ENCODE assay signal across 9 mouse cellular contexts in genomic region chr17:57214676-57215387, GRCm38 (mm10). TPM values are rescaled to one million over a fixed set of nuclear protein-coding genes. Genes with fewer than 3 reads are reported as not detected.
DNase-seq lines count a peak whose midpoint lies in the region; ATAC-seq and TF ChIP-seq lines count a peak whose summit lies in the region.
"Had no signal": no experiment of that assay in that cellular context is flagged by ENCODE, and none has a peak within 500 bp of the region (broad histone marks: within the 10 kb centered on the region; RNA-seq: fewer than 3 reads in every experiment).

No protein-coding gene starts in this region.

- no peaks in the 10 kb centered on the region for H3K27me3 ChIP-seq in embryonic facial prominence, embryonic 11.5 days (ENCODE audit: control insufficient read depth, insufficient read depth, low read length)
- H3K27me3 ChIP-seq in embryonic facial prominence, embryonic 10.5 days (replicated peaks; ENCODE audit: low read depth, poor library complexity, severe bottlenecking): no peaks in the 10 kb centered on the region; the same call in 1 of the 2 replicates
- H3K27me3 ChIP-seq in CH12.LX (replicated peaks): peaks cover 4% of the 10 kb centered on the region
- no peaks in the 10 kb centered on the region for H3K27me3 ChIP-seq in forebrain, embryonic 16.5 days (replicated peaks; ENCODE audit: control insufficient read depth, insufficient read depth, low read length)
- no peaks in the 10 kb centered on the region for H3K27me3 ChIP-seq in midbrain, embryonic 13.5 days

- no peaks in the 10 kb centered on the region for H3K79me2 ChIP-seq in CH12.LX (replicated peaks; ENCODE audit: control insufficient read depth, extremely low read depth, insufficient read depth, poor library complexity, severe bottlenecking)

- no peaks in the 10 kb centered on the region for H3K9me3 ChIP-seq in embryonic facial prominence, embryonic 11.5 days (replicated peaks; ENCODE audit: control insufficient read depth, low read length)
- H3K9me3 ChIP-seq in embryonic facial prominence, embryonic 10.5 days: no peaks in the 10 kb centered on the region
- no peaks in the 10 kb centered on the region for H3K9me3 ChIP-seq in CH12.LX (replicated peaks; ENCODE audit: low read length)
- no peaks in the 10 kb centered on the region for H3K9me3 ChIP-seq in forebrain, embryonic 16.5 days (ENCODE audit: control insufficient read depth, low read length)
- H3K9me3 ChIP-seq in midbrain, embryonic 13.5 days: no peaks in the 10 kb centered on the region
- H3K9me3 ChIP-seq: embryonic facial prominence, embryonic 12.5 days had no signal

- H3K4me2 ChIP-seq in embryonic facial prominence, embryonic 11.5 days (ENCODE audit: low read depth, low read length): no peak overlapping the region
- H3K4me2 ChIP-seq in CH12.LX (ENCODE audit: insufficient read depth, low read depth, poor library complexity, severe bottlenecking): peak overlapping the region; percentile 63
- H3K4me2 ChIP-seq in forebrain, embryonic 16.5 days (ENCODE audit: low read length): 0 out of 2 replicates have a peak overlapping the region, but pooled peaks have one; percentile 16
- H3K4me2 ChIP-seq in midbrain, embryonic 13.5 days (replicated peaks): peak overlapping the region; percentile 30
- H3K4me2 ChIP-seq: embryonic facial prominence, embryonic 12.5 days had no signal

- ATAC-seq in embryonic facial prominence, embryonic 11.5 days (replicated peaks; ENCODE audit: insufficient number of reproducible peaks, low FRiP score, low TSS enrichment, low read depth): 0 out of 2 replicates have a peak, but pooled peaks have one; percentile 7
- peak; percentile 81 for ATAC-seq in forebrain, embryonic 16.5 days
- ATAC-seq in midbrain, embryonic 13.5 days: peak; percentile 85

- TF ChIP-seq POLR2A in CH12.LX (IDR thresholded peaks at IDR 0.05; ENCODE audit: low read depth, low read length): 0 out of 2 replicates have a peak, but pooled peaks have one; percentile 25

- no peaks in the 10 kb centered on the region for H3K36me3 ChIP-seq in embryonic facial prominence, embryonic 11.5 days (replicated peaks; ENCODE audit: control insufficient read depth, insufficient read depth, low read depth, low read length)
- H3K36me3 ChIP-seq in embryonic facial prominence, embryonic 10.5 days (replicated peaks): no peaks in the 10 kb centered on the region
- H3K36me3 ChIP-seq in CH12.LX (replicated peaks in 1 of 2; ENCODE audit: control insufficient read depth in 1 of 2, insufficient read depth in 1 of 2, low read length in 1 of 2): no peaks in the 10 kb centered on the region
- H3K36me3 ChIP-seq in forebrain, embryonic 16.5 days (ENCODE audit: control insufficient read depth, insufficient read depth): no peaks in the 10 kb centered on the region
- no peaks in the 10 kb centered on the region for H3K36me3 ChIP-seq in midbrain, embryonic 13.5 days
- H3K36me3 ChIP-seq: embryonic facial prominence, embryonic 12.5 days had no signal

- no peaks in the 10 kb centered on the region for H3K4me1 ChIP-seq in embryonic facial prominence, embryonic 11.5 days (ENCODE audit: control insufficient read depth, insufficient read depth, low read length)
- H3K4me1 ChIP-seq in embryonic facial prominence, embryonic 10.5 days: no peaks in the 10 kb centered on the region
- peaks cover 8 to 10% of the 10 kb centered on the region in 2 experiments; a peak in 3 of 4 replicates for H3K4me1 ChIP-seq in CH12.LX (ENCODE audit: control insufficient read depth in 1 of 2, insufficient read depth in 2 of 2)
- H3K4me1 ChIP-seq in forebrain, embryonic 16.5 days (replicated peaks; ENCODE audit: control insufficient read depth, insufficient read depth, low read length): no peaks in the 10 kb centered on the region
- no peaks in the 10 kb centered on the region; the same call in 1 of the 2 replicates for H3K4me1 ChIP-seq in midbrain, embryonic 13.5 days (replicated peaks)
- H3K4me1 ChIP-seq: embryonic facial prominence, embryonic 12.5 days had no signal

- DNase-seq in embryonic facial prominence, embryonic 11.5 days (ENCODE audit: low spot score): peak; percentile 17
- DNase-seq in embryonic facial prominence, embryonic 10.5 days (ENCODE audit: low spot score): no peak
- DNase-seq in CH12.LX (ENCODE audit: extremely low read depth): peak; percentile 73
- no peak for DNase-seq in layer of hippocampus, postnatal 10 days (ENCODE audit: low spot score in 2 of 2)
- DNase-seq in urinary bladder, adult 18-20 months (ENCODE audit: low spot score in 2 of 2): no peak
- no peak for DNase-seq in heart, postnatal 4 days

- TF ChIP-seq EP300 in CH12.LX (IDR thresholded peaks at IDR 0.05; ENCODE audit: low read length): no peak

- 48% methylated on average over 13 of the region's 13 CpGs for WGBS in embryonic facial prominence, embryonic 11.5 days
- 47% methylated on average over 13 of the region's 13 CpGs for WGBS in embryonic facial prominence, embryonic 10.5 days
- WGBS in forebrain, embryonic 16.5 days: 51% methylated on average over 13 of the region's 13 CpGs
- WGBS in midbrain, embryonic 13.5 days: 50% methylated on average over 13 of the region's 13 CpGs

- no peak overlapping the region for H3K27ac ChIP-seq in embryonic facial prominence, embryonic 11.5 days (replicated peaks; ENCODE audit: low read depth, low read length)
- H3K27ac ChIP-seq in embryonic facial prominence, embryonic 10.5 days (replicated peaks): no peak overlapping the region
- H3K27ac ChIP-seq in CH12.LX (ENCODE audit: insufficient read depth, low read depth): no peak overlapping the region
- no peak overlapping the region for H3K27ac ChIP-seq in forebrain, embryonic 16.5 days (ENCODE audit: low read length)
- no peak overlapping the region for H3K27ac ChIP-seq in midbrain, embryonic 13.5 days
- H3K27ac ChIP-seq: embryonic facial prominence, embryonic 12.5 days had no signal

- dilution Hi-C loops in CH12.LX (cut with MboI; ENCODE audit: extremely low pct_ligation_motif_present, extremely low pct_unique_long_range_greater_than_20kb, low sequenced_read_pairs): no loop called here

- no peak for TF ChIP-seq CTCF in CH12.LX (conservative IDR thresholded peaks at IDR 0.05 in 1 of 2, IDR thresholded peaks at IDR 0.05 in 1 of 2; ENCODE audit: low read depth in 2 of 2, low read length in 2 of 2)

- H3K9ac ChIP-seq in embryonic facial prominence, embryonic 11.5 days (replicated peaks; ENCODE audit: low read length): no peak overlapping the region
- H3K9ac ChIP-seq in CH12.LX (ENCODE audit: insufficient read depth, low read depth): 0 out of 2 replicates have a peak overlapping the region, but pooled peaks have one; percentile 44
- H3K9ac ChIP-seq in forebrain, embryonic 16.5 days (replicated peaks; ENCODE audit: low read depth, low read length): no peak overlapping the region; the same call in 1 of the 2 replicates
- no peak overlapping the region for H3K9ac ChIP-seq in midbrain, embryonic 13.5 days (replicated peaks)
- H3K9ac ChIP-seq: embryonic facial prominence, embryonic 12.5 days had no signal

- TF ChIP-seq RAD21 in CH12.LX (IDR thresholded peaks at IDR 0.05; ENCODE audit: low read depth, low read length): no peak

- in situ Hi-C loops in CH12.LX (cut with MboI; ENCODE audit: low pct_ligation_motif_present, low pct_unique_long_range_greater_than_20kb, low sequenced_read_pairs): loop anchor here (5.0 kb wide), 1 partner anchor 122 kb away; no protein-coding TSS in a partner anchor

- H3K4me3 ChIP-seq in embryonic facial prominence, embryonic 11.5 days (ENCODE audit: low read depth, low read length): no peak overlapping the region
- no peak overlapping the region for H3K4me3 ChIP-seq in embryonic facial prominence, embryonic 10.5 days
- H3K4me3 ChIP-seq in CH12.LX (replicated peaks in 1 of 3; ENCODE audit: low read depth in 2 of 3, low read length in 2 of 3, poor library complexity in 1 of 3): peak overlapping the region in 1 of 3 experiments; percentile 45
- no peak overlapping the region for H3K4me3 ChIP-seq in forebrain, embryonic 16.5 days (replicated peaks; ENCODE audit: low read length)
- H3K4me3 ChIP-seq in midbrain, embryonic 13.5 days (replicated peaks): no peak overlapping the region
- H3K4me3 ChIP-seq: embryonic facial prominence, embryonic 12.5 days had no signal

RNA-seq across cellular contexts. Expression of gene C3, which starts 13.1 kb away (rescaled TPM):
- 0.35 and 0.46 TPM in 2 replicates for polyA plus RNA-seq in embryonic facial prominence, embryonic 11.5 days (2014; fragmentation: Nextera tagmentation; extraction: Ambion mirVana)
- 0.30 and 0.32 TPM in 2 replicates for polyA plus RNA-seq in embryonic facial prominence, embryonic 10.5 days (2016; fragmentation: Nextera tagmentation; extraction: Ambion mirVana)
- 2.5 and 5.4 TPM in 2 replicates for total RNA-seq in CH12.LX (2012; rRNA removed)
- total RNA-seq in CH12.LX (2014; rRNA removed): 1.4 and 3.9 TPM in 2 replicates
- 1.2 and 1.5 TPM in 2 replicates for polyA plus RNA-seq in CH12.LX (2012; ENCODE audit: insufficient read length, low read depth)
- 0.65 and 1.2 TPM in 2 replicates for polyA plus RNA-seq in forebrain, embryonic 16.5 days (2015; fragmentation: Nextera tagmentation; extraction: Ambion mirVana)
- 0.34 and 1.1 TPM in 2 replicates for polyA plus RNA-seq in midbrain, embryonic 13.5 days (2015; fragmentation: Nextera tagmentation; extraction: Ambion mirVana)
- 1 to 10 TPM; 2.7 to 2.8 TPM for total RNA-seq in layer of hippocampus, postnatal 10 days (2021)
- 10 to 100 TPM; 60.1 to 79.6 TPM for total RNA-seq in heart, postnatal 4 days (2021)

RNA-seq across cellular contexts. Expression of gene Tnfsf14, which starts 20.9 kb away (rescaled TPM):
- 0.25 TPM in 1 of 2 replicates, not detected in the other for polyA plus RNA-seq in embryonic facial prominence, embryonic 11.5 days (2014; fragmentation: Nextera tagmentation; extraction: Ambion mirVana)
- polyA plus RNA-seq in embryonic facial prominence, embryonic 10.5 days (2016; fragmentation: Nextera tagmentation; extraction: Ambion mirVana): 0.08 TPM in 1 of 2 replicates, not detected in the other
- total RNA-seq in CH12.LX (2012; rRNA removed) (14.6 and 18.1 TPM in 2 replicates), CH12.LX (2014; rRNA removed) (13.6 and 15.4 TPM in 2 replicates)
- polyA plus RNA-seq in CH12.LX (2012; ENCODE audit: insufficient read length, low read depth): 10.6 and 12.7 TPM in 2 replicates
- polyA plus RNA-seq in forebrain, embryonic 16.5 days (2015; fragmentation: Nextera tagmentation; extraction: Ambion mirVana): not detected in 2 replicates
- polyA plus RNA-seq in midbrain, embryonic 13.5 days (2015; fragmentation: Nextera tagmentation; extraction: Ambion mirVana): not detected in 2 replicates
- not detected for total RNA-seq in layer of hippocampus, postnatal 10 days (2021)
- not detected for total RNA-seq in heart, postnatal 4 days (2021)

RNA-seq across cellular contexts. Expression of gene Gpr108, which starts 33.4 kb away (rescaled TPM):
- polyA plus RNA-seq in embryonic facial prominence, embryonic 11.5 days (2014; fragmentation: Nextera tagmentation; extraction: Ambion mirVana): 26.9 and 27.6 TPM in 2 replicates
- polyA plus RNA-seq in embryonic facial prominence, embryonic 10.5 days (2016; fragmentation: Nextera tagmentation; extraction: Ambion mirVana): 24.9 and 25.7 TPM in 2 replicates
- total RNA-seq in CH12.LX (2012; rRNA removed) (23.6 and 32.0 TPM in 2 replicates), CH12.LX (2014; rRNA removed) (17.4 and 20.2 TPM in 2 replicates)
- polyA plus RNA-seq in CH12.LX (2012; ENCODE audit: insufficient read length, low read depth): 25.0 and 26.0 TPM in 2 replicates
- polyA plus RNA-seq in forebrain, embryonic 16.5 days (2015; fragmentation: Nextera tagmentation; extraction: Ambion mirVana): 18.2 and 18.3 TPM in 2 replicates
- 19.6 and 20.6 TPM in 2 replicates for polyA plus RNA-seq in midbrain, embryonic 13.5 days (2015; fragmentation: Nextera tagmentation; extraction: Ambion mirVana)
- total RNA-seq in layer of hippocampus, postnatal 10 days (2021): 10 to 100 TPM; 15.0 to 16.3 TPM
- total RNA-seq in heart, postnatal 4 days (2021): 10 to 100 TPM; 19.5 to 20.4 TPM

RNA-seq across cellular contexts. Expression of gene Trip10, which starts 34.4 kb away (rescaled TPM):
- 25.3 and 27.2 TPM in 2 replicates for polyA plus RNA-seq in embryonic facial prominence, embryonic 11.5 days (2014; fragmentation: Nextera tagmentation; extraction: Ambion mirVana)
- 37.4 and 42.2 TPM in 2 replicates for polyA plus RNA-seq in embryonic facial prominence, embryonic 10.5 days (2016; fragmentation: Nextera tagmentation; extraction: Ambion mirVana)
- total RNA-seq in CH12.LX (2012; rRNA removed) (22.9 and 25.2 TPM in 2 replicates), CH12.LX (2014; rRNA removed) (21.5 and 22.1 TPM in 2 replicates)
- 40.0 and 44.6 TPM in 2 replicates for polyA plus RNA-seq in CH12.LX (2012; ENCODE audit: insufficient read length, low read depth)
- polyA plus RNA-seq in forebrain, embryonic 16.5 days (2015; fragmentation: Nextera tagmentation; extraction: Ambion mirVana): 12.0 and 14.2 TPM in 2 replicates
- 12.3 and 13.7 TPM in 2 replicates for polyA plus RNA-seq in midbrain, embryonic 13.5 days (2015; fragmentation: Nextera tagmentation; extraction: Ambion mirVana)
- total RNA-seq in layer of hippocampus, postnatal 10 days (2021): 1 to 10 TPM; 6.6 to 8.0 TPM
- total RNA-seq in heart, postnatal 4 days (2021): 10 to 100 TPM; 45.6 to 46.9 TPM

Comparison
In these comparisons a context has a peak if more than half of its experiments do, and no peak if none do; other contexts are left out.
1. DNase-seq: peak in embryonic facial prominence, embryonic 11.5 days (single experiment) and CH12.LX (single experiment); none in embryonic facial prominence, embryonic 10.5 days (single experiment), layer of hippocampus, postnatal 10 days (0 of 2), urinary bladder, adult 18-20 months (0 of 2) and heart, postnatal 4 days (single experiment).
2. ATAC-seq: peak in every context shown above with its lines; median percentile 85 in midbrain, embryonic 13.5 days; 81 in forebrain, embryonic 16.5 days; 7 in embryonic facial prominence, embryonic 11.5 days.